In genomic region chr10:69562931-69563330, GRCm38 (mm10) we compare ENCODE assay signal across 14 mouse cellular contexts.
"Had no signal": no experiment of that assay in that cellular context is flagged by ENCODE, and none has a peak within 500 bp of the region (broad histone marks: within the 10 kb centered on the region; RNA-seq: fewer than 3 reads in every experiment).

No protein-coding gene starts in this region.

- H3K9ac ChIP-seq: limb, embryonic 12.5 days; liver, embryonic 13.5 days; liver, postnatal 0 days; lung, embryonic 15.5 days had no signal

- H3K4me1 ChIP-seq: limb, embryonic 12.5 days; liver, embryonic 13.5 days; lung, embryonic 15.5 days; megakaryocyte, embryonic 14.5 days had no signal

- H3K9me3 ChIP-seq: limb, embryonic 12.5 days; liver, embryonic 13.5 days; lung, embryonic 15.5 days had no signal

- H3K27me3 ChIP-seq: limb, embryonic 12.5 days; liver, embryonic 13.5 days; lung, embryonic 15.5 days; megakaryocyte, embryonic 14.5 days had no signal

- DNase-seq: kidney, postnatal 4 days; liver; liver, embryonic 13.5 days; liver, postnatal 0 days; lung, postnatal 14 days; midbrain, embryonic 14.5 days; thymus, postnatal 4 days had no signal

- H3K4me2 ChIP-seq: limb, embryonic 12.5 days; liver, embryonic 13.5 days; lung, embryonic 15.5 days had no signal

- H3K27ac ChIP-seq: kidney, postnatal 0 days; layer of hippocampus, adult 2 months; limb, embryonic 12.5 days; liver, embryonic 13.5 days; lung, embryonic 15.5 days; macrophage; stomach, postnatal 0 days had no signal

- ATAC-seq: liver, postnatal 0 days had no signal

- H3K36me3 ChIP-seq: limb, embryonic 12.5 days; liver, embryonic 13.5 days; lung, embryonic 15.5 days had no signal

- H3K4me3 ChIP-seq: layer of hippocampus, adult 2 months; limb, embryonic 12.5 days; liver, embryonic 13.5 days; lung, embryonic 15.5 days; megakaryocyte, embryonic 14.5 days had no signal
